Mouse (Mus musculus): ENCODE data around the gene Hsd17b1. TPM values are rescaled to one million over a fixed set of nuclear protein-coding genes. Genes with fewer than 3 reads are reported as not detected.

Gene Hsd17b1
- polyA plus RNA-seq, 1 experiment from 2014 or later: 0.16 TPM

DNA sequence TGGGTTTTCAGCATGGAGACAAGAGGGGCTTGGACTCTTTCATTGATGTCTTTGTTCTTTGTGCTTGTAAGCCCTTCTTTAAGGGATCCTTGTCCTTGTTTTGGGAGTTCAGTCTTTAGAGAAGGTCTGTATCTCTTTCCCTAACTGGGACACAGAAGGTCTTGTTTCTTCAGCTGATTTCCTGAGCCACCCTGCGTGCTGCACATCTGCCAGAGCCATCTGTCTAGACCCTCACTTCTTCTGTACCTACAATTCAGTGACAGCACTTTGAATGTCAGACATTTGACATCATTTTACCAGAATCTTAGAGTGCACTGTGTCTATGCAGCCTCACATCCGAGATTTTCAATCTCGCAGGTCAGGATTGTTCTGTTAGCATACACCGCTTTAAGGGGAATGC lies 32.4 kb upstream of the Hsd17b1 start:
- H3K9me3 ChIP-seq (ENCODE audit: control insufficient read depth, low read length): no peaks in the 10 kb centered on the region
- peaks cover 10% of the 10 kb centered on the region; the same call in 1 of the 2 replicates for H3K36me3 ChIP-seq (ENCODE audit: control insufficient read depth, insufficient read depth, low read length)
- H3K27ac ChIP-seq (ENCODE audit: low read length): no peak overlapping the region
- H3K4me1 ChIP-seq (ENCODE audit: control insufficient read depth, insufficient read depth, low read length): no peaks in the 10 kb centered on the region
- no peak overlapping the region for H3K4me3 ChIP-seq (ENCODE audit: low read length)
- WGBS: 87% methylated on average over 4 of the region's 4 CpGs
- no peak overlapping the region for H3K4me2 ChIP-seq (ENCODE audit: low read depth, low read length)
- H3K27me3 ChIP-seq (replicated peaks; ENCODE audit: control insufficient read depth, insufficient read depth, low read length): no peaks in the 10 kb centered on the region
- no peak for ATAC-seq
- H3K9ac ChIP-seq (ENCODE audit: low read depth, low read length): no peak overlapping the region

DNA sequence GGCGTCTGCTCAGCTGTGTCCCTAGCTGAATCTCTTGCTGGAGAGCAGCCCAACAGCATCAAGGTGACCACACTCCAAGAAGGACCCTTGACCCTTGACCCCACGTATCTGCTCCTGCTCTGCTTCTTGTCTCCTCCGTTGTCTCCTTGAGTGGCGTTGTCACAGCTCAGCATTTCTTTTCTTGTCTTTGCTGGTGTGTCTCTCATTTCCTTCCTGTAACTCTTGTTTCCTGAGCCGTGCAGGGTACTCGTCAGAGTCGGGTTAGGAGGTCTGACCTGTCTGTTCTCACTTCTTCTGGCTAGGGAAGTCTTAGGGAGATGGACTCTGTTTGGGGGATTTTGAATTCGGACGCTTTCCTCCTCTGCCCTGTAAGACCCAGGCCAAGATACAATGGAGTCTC lies 31.8 kb upstream of the Hsd17b1 start:
- 55% methylated on average over 9 of the region's 9 CpGs for WGBS
- H3K4me3 ChIP-seq (ENCODE audit: low read length): no peak overlapping the region
- no peak for ATAC-seq
- H3K4me1 ChIP-seq (ENCODE audit: control insufficient read depth, insufficient read depth, low read length): no peaks in the 10 kb centered on the region
- H3K4me2 ChIP-seq (ENCODE audit: low read depth, low read length): no peak overlapping the region
- no peak overlapping the region for H3K9ac ChIP-seq (ENCODE audit: low read depth, low read length)
- no peaks in the 10 kb centered on the region for H3K27me3 ChIP-seq (replicated peaks; ENCODE audit: control insufficient read depth, insufficient read depth, low read length)
- H3K27ac ChIP-seq (ENCODE audit: low read length): no peak overlapping the region
- peaks cover 10% of the 10 kb centered on the region; the same call in 1 of the 2 replicates for H3K36me3 ChIP-seq (ENCODE audit: control insufficient read depth, insufficient read depth, low read length)
- H3K9me3 ChIP-seq (ENCODE audit: control insufficient read depth, low read length): no peaks in the 10 kb centered on the region

DNA sequence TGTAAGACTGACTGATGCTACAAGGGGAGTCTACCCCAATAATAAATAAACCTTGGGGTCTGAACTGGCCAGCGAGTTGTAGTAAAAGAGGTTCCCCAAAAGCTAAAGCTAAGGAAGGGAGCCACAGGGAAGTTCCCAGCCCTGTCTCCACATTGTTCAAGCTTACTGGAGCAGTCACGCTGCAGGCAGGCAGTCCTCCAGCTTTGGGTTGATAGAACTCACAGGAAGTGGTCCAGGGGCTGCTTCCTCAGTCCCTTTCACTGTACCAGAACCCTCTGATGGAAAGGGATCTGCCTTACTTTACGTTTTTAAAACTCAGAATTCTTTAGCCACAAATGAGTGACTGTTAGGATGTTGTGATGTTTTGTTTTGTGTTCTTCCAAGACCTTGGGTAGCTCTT lies 30.7 kb upstream of the Hsd17b1 start:
- no peaks in the 10 kb centered on the region for H3K4me1 ChIP-seq (ENCODE audit: control insufficient read depth, insufficient read depth, low read length)
- H3K9me3 ChIP-seq (ENCODE audit: control insufficient read depth, low read length): no peaks in the 10 kb centered on the region
- no peak for ATAC-seq
- H3K4me3 ChIP-seq (ENCODE audit: low read length): no peak overlapping the region
- peaks cover 10% of the 10 kb centered on the region; the same call in 1 of the 2 replicates for H3K36me3 ChIP-seq (ENCODE audit: control insufficient read depth, insufficient read depth, low read length)
- no peaks in the 10 kb centered on the region for H3K27me3 ChIP-seq (replicated peaks; ENCODE audit: control insufficient read depth, insufficient read depth, low read length)
- 74% methylated on average over 3 of the region's 3 CpGs for WGBS
- H3K27ac ChIP-seq (ENCODE audit: low read length): no peak overlapping the region
- no peak overlapping the region for H3K4me2 ChIP-seq (ENCODE audit: low read depth, low read length)
- H3K9ac ChIP-seq (ENCODE audit: low read depth, low read length): no peak overlapping the region

DNA sequence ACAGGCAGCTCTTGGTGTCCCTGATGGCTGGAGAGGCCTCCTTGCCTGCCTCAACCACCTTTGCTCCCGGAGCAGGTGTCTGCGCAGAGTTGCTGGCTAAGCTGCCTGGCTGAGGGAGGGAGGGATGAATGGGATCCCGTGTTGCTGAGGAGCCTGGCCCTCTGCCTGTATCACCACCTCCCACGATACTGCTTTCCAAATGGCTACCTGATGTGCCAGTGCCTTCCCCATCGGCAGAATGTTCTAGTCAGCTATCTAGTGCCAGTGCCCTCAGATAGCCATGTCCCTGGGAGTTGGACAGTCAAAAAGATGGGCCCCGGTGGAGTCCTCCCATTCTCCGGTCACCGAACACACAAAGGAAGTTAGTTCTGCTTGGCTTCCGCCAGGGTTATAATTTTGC lies 27.9 kb upstream of the Hsd17b1 start:
- ATAC-seq: no peak
- Histone ChIP-seq H3K4me2 (ENCODE audit: low read depth, low read length) (no peak overlapping the region), H3K4me1 (ENCODE audit: control insufficient read depth, insufficient read depth, low read length) (peaks cover 6% of the 10 kb centered on the region), H3K9ac (ENCODE audit: low read depth, low read length) (no peak overlapping the region), H3K27me3 (replicated peaks; ENCODE audit: control insufficient read depth, insufficient read depth, low read length) (no peaks in the 10 kb centered on the region), H3K36me3 (ENCODE audit: control insufficient read depth, insufficient read depth, low read length) (peaks cover 3% of the 10 kb centered on the region; the same call in 1 of the 2 replicates), H3K9me3 (ENCODE audit: control insufficient read depth, low read length) (no peaks in the 10 kb centered on the region), H3K4me3 (ENCODE audit: low read length) (no peak overlapping the region), H3K27ac (ENCODE audit: low read length) (no peak overlapping the region)
- WGBS: 88% methylated on average over 9 of the region's 9 CpGs

DNA sequence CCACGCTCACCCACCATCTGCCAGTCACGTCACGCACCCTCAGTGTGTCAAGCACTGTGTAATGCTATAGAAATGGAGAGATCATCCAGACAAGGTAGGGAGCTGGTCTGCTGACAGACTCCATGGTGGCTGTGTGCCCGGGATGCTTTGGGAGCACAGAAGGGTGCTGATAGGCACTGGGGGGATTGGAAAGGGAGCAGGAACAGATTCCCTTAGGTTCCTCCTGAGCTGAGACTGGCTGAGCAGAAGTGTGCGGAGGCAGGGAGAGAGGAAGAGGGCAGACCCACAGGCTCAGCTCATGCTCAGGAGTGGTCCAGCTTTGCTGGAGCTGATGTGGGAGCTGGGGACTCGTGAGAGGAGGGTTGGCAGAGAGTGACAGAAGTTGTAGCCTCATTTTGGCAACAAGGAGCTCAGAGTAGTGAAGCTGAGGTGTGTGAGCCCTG lies 27.1 kb upstream of the Hsd17b1 start:
- ATAC-seq: no peak
- no peaks in the 10 kb centered on the region for H3K9me3 ChIP-seq (ENCODE audit: control insufficient read depth, low read length)
- H3K27ac ChIP-seq (ENCODE audit: low read length): no peak overlapping the region
- WGBS: 88% methylated on average over 6 of the region's 6 CpGs
- no peaks in the 10 kb centered on the region for H3K27me3 ChIP-seq (replicated peaks; ENCODE audit: control insufficient read depth, insufficient read depth, low read length)
- no peak overlapping the region for H3K4me3 ChIP-seq (ENCODE audit: low read length)
- H3K36me3 ChIP-seq (ENCODE audit: control insufficient read depth, insufficient read depth, low read length): peaks cover 3% of the 10 kb centered on the region; the same call in 1 of the 2 replicates
- H3K4me2 ChIP-seq (ENCODE audit: low read depth, low read length): no peak overlapping the region
- no peak overlapping the region for H3K9ac ChIP-seq (ENCODE audit: low read depth, low read length)
- peaks cover 13% of the 10 kb centered on the region for H3K4me1 ChIP-seq (ENCODE audit: control insufficient read depth, insufficient read depth, low read length)

DNA sequence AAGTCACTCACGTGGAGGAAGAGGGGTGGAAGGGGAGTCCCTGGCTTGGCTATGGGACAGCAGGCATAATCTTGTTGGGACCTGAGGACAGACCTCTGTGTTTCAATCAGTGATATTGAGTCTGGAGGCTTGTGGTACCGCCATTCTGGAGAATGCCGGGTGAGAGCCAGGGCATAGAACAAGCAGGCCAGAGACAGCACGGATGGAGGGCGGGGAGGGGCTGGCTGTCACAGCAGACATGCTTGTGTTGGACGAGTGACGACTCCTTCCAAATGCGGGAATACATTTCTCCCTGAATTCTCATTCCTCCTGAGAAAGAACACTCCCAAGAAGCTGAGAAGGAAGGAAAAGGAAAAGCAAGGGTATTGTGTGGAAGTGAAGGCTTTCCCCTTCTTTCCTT lies 26.6 kb upstream of the Hsd17b1 start:
- peaks cover 18% of the 10 kb centered on the region for H3K4me1 ChIP-seq (ENCODE audit: control insufficient read depth, insufficient read depth, low read length)
- H3K27me3 ChIP-seq (replicated peaks; ENCODE audit: control insufficient read depth, insufficient read depth, low read length): no peaks in the 10 kb centered on the region
- H3K4me3 ChIP-seq (ENCODE audit: low read length): no peak overlapping the region
- ATAC-seq: no peak
- no peak overlapping the region for H3K4me2 ChIP-seq (ENCODE audit: low read depth, low read length)
- no peak overlapping the region for H3K9ac ChIP-seq (ENCODE audit: low read depth, low read length)
- H3K9me3 ChIP-seq (ENCODE audit: control insufficient read depth, low read length): no peaks in the 10 kb centered on the region
- H3K36me3 ChIP-seq (ENCODE audit: control insufficient read depth, insufficient read depth, low read length): no peaks in the 10 kb centered on the region; the same call in 1 of the 2 replicates
- 82% methylated on average over 8 of the region's 8 CpGs for WGBS
- no peak overlapping the region for H3K27ac ChIP-seq (ENCODE audit: low read length)

DNA sequence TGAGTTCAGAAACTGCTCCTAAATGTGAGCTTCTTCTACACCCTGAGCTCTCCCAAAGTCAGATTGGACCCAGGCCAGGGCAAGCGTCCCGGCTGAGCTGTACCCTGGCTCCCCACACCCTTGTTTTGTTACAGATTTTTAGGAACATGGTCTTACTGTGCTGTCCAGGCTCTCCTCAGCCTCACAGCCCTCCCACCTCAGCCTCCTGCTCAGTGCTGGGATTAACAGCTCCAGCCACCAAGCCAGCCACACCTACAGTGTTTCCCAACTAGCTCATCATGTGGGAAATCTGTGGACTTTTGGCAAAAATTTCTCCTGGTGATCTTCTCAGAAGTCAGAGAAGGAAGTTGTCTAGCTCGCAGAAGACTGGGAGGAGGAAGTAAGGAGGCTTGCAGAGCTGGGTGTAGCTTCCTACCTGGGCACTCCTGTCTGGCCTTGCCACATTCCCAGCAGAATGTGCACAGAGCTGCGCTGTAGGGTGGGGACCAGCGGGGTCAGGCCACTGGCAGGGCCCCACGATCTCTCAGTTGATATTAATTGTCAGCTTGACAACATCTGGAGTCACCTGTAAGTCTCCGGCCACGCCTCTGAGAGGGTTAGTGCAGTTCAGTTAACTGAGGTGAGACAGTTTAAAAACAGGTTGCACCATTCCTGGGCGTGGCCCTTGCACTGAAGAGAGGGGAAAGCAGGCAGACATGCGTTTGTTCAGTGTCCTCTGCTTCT lies 25.3 kb upstream of the Hsd17b1 start:
- Histone ChIP-seq H3K36me3 (ENCODE audit: control insufficient read depth, insufficient read depth, low read length) (no peaks in the 10 kb centered on the region; the same call in 1 of the 2 replicates), H3K4me1 (ENCODE audit: control insufficient read depth, insufficient read depth, low read length) (peaks cover 29% of the 10 kb centered on the region), H3K4me3 (ENCODE audit: low read length) (no peak overlapping the region), H3K9ac (ENCODE audit: low read depth, low read length) (0 out of 2 replicates have a peak overlapping the region, but pooled peaks have one; percentile 17), H3K9me3 (ENCODE audit: control insufficient read depth, low read length) (no peaks in the 10 kb centered on the region), H3K27ac (ENCODE audit: low read length) (peak overlapping the region; percentile 80), H3K4me2 (ENCODE audit: low read depth, low read length) (no peak overlapping the region), H3K27me3 (replicated peaks; ENCODE audit: control insufficient read depth, insufficient read depth, low read length) (no peaks in the 10 kb centered on the region)
- ATAC-seq: peak; percentile 85
- 70% methylated on average over 10 of the region's 10 CpGs for WGBS

DNA sequence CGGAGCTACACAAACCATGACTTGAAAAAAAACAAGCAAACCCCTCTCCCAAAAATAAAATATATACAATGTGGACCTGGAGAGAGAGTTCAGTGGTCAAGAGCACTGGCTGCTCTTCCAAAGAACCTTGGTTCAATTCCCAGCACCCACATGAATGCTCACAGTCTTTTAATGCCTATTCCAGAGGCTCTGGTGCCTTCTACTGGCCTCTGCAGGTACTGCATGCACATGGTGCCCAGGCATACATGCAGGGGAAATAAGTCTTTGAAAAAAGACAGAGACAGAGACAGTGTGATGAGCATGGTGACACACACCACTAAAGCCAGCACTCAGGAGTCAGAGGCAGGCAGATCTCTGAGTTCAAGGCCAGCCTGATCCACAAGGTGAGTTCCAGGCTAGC lies 24.2 kb upstream of the Hsd17b1 start:
- no peaks in the 10 kb centered on the region for H3K27me3 ChIP-seq (replicated peaks; ENCODE audit: control insufficient read depth, insufficient read depth, low read length)
- H3K4me3 ChIP-seq (ENCODE audit: low read length): no peak overlapping the region
- H3K4me1 ChIP-seq (ENCODE audit: control insufficient read depth, insufficient read depth, low read length): peaks cover 40% of the 10 kb centered on the region
- no peak for ATAC-seq
- H3K9me3 ChIP-seq (ENCODE audit: control insufficient read depth, low read length): no peaks in the 10 kb centered on the region
- 100% methylated on average over 1 of the region's 1 CpGs for WGBS
- H3K4me2 ChIP-seq (ENCODE audit: low read depth, low read length): no peak overlapping the region
- no peak overlapping the region for H3K9ac ChIP-seq (ENCODE audit: low read depth, low read length)
- no peaks in the 10 kb centered on the region; the same call in 1 of the 2 replicates for H3K36me3 ChIP-seq (ENCODE audit: control insufficient read depth, insufficient read depth, low read length)
- H3K27ac ChIP-seq (ENCODE audit: low read length): no peak overlapping the region

DNA sequence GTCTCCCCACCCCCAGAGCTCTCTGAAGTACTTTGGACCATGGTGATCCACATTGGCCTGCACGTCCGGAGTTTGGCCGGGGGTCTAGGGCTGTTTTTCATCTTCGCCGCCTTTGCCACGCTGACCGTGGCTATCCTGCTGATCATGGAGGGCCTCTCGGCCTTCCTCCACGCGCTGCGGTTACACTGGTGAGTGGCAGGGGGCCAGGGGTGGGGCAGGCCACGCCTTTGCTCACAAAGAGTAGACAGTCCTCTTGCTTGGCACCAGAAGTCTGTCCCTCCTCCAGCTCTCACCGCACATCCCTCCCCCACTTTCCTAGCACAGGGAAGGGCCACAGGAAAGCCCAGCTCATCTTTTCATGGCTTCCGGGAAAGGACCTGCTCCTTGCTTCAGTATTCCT lies 22.8 kb upstream of the Hsd17b1 start:
- Histone ChIP-seq H3K4me2 (ENCODE audit: low read depth, low read length) (no peak overlapping the region), H3K4me1 (ENCODE audit: control insufficient read depth, insufficient read depth, low read length) (peaks cover 54% of the 10 kb centered on the region), H3K27ac (ENCODE audit: low read length) (peak overlapping the region; percentile 43), H3K4me3 (ENCODE audit: low read length) (no peak overlapping the region), H3K9ac (ENCODE audit: low read depth, low read length) (no peak overlapping the region), H3K36me3 (ENCODE audit: control insufficient read depth, insufficient read depth, low read length) (no peaks in the 10 kb centered on the region; the same call in 1 of the 2 replicates), H3K9me3 (ENCODE audit: control insufficient read depth, low read length) (no peaks in the 10 kb centered on the region), H3K27me3 (replicated peaks; ENCODE audit: control insufficient read depth, insufficient read depth, low read length) (no peaks in the 10 kb centered on the region)
- WGBS: 72% methylated on average over 14 of the region's 14 CpGs
- ATAC-seq: no peak
